Mouse (Mus musculus) induced T-regulatory cell, adult 2 months (primary cell): ENCODE data around the gene Plekha5.

Experiments used
- DNase-seq: peaks from one replicate; pipeline ENCODE4 v3.0.0-alpha.2; 2012; ENCODE audit warnings: low read depth

Gene Plekha5

GRCm38 (mm10) chr6:140611282-140611681 lies 187.4 kb downstream of the Plekha5 start:
- no peak for DNase-seq

- DNase-seq: no peak
Observed at GRCm38 (mm10) chr6:140611893-140612473, 188.1 kb downstream of the Plekha5 start.

- DNase-seq: peak; percentile 80
Observed at GRCm38 (mm10) chr6:140613822-140614221, 190.0 kb downstream of the Plekha5 start.

GRCm38 (mm10) chr6:140614711-140615110 lies 190.9 kb downstream of the Plekha5 start:
- DNase-seq: peak; percentile 89

- DNase-seq: peak; percentile 88
Observed at GRCm38 (mm10) chr6:140620531-140621349, 196.9 kb downstream of the Plekha5 start.

GRCm38 (mm10) chr6:140621622-140622021 lies 197.8 kb downstream of the Plekha5 start:
- no peak for DNase-seq

- DNase-seq: no peak
Observed at GRCm38 (mm10) chr6:140622391-140623225, 198.8 kb downstream of the Plekha5 start, which contains the start of gene Aebp2. Gene Aebp2 (plus strand): TSS chr6:140622663.

GRCm38 (mm10) chr6:140623226-140624095 lies 199.6 kb downstream of the Plekha5 start:
- DNase-seq: peak; percentile 97

- DNase-seq: peak; percentile 82
Observed at GRCm38 (mm10) chr6:140624096-140625051, 200.5 kb downstream of the Plekha5 start.

GRCm38 (mm10) chr6:140629176-140629859 lies 205.5 kb downstream of the Plekha5 start:
- DNase-seq: peak; percentile 37

- no peak for DNase-seq
Observed at GRCm38 (mm10) chr6:140630306-140630705, 206.5 kb downstream of the Plekha5 start.

- no peak for DNase-seq
Observed at GRCm38 (mm10) chr6:140633616-140634015, 209.8 kb downstream of the Plekha5 start.

GRCm38 (mm10) chr6:140636290-140636689 lies 212.4 kb downstream of the Plekha5 start:
- no peak for DNase-seq

GRCm38 (mm10) chr6:140642010-140642409 lies 218.2 kb downstream of the Plekha5 start:
- no peak for DNase-seq

- no peak for DNase-seq
Observed at GRCm38 (mm10) chr6:140642655-140643054, 218.8 kb downstream of the Plekha5 start.

- peak; percentile 25 for DNase-seq
Observed at GRCm38 (mm10) chr6:140645931-140646330, 222.1 kb downstream of the Plekha5 start.
